Mouse (Mus musculus) midbrain, embryonic 12.5 days (tissue): Measurements from ENCODE around the gene Klhl22. TPM values are rescaled to one million over a fixed set of nuclear protein-coding genes. Genes with fewer than 3 reads are reported as not detected.

ENCODE experiments used
- ATAC-seq: fragments of 200-750 bp; cut with Nextera tagmentation; 2 replicates; pipeline ENCODE4 v1.8.0; 2017; ENCODE audit warnings: low read depth, moderate TSS enrichment, moderate library complexity; ENCODE audit not compliant: low FRiP score
- H3K27ac ChIP-seq: fragments of 300-500 bp; sonication (generic); replicated peaks from 2 replicates; pipeline ENCODE4 v1.5.1; 2016; ENCODE audit warnings: mild to moderate bottlenecking
- H3K27me3 ChIP-seq: fragments of 300-500 bp; sonication (generic); 2 replicates; pipeline ENCODE4 v1.6.1; 2016; ENCODE audit warnings: mild to moderate bottlenecking
- H3K36me3 ChIP-seq: fragments of 300-500 bp; sonication (generic); 2 replicates; pipeline ENCODE4 v1.6.1; 2016
- H3K4me1 ChIP-seq: fragments of 300-500 bp; sonication (generic); 2 replicates; pipeline ENCODE4 v1.6.1; 2016
- H3K4me2 ChIP-seq: fragments of 300-500 bp; sonication (generic); replicated peaks from 2 replicates; pipeline ENCODE4 v1.6.1; 2016; ENCODE audit warnings: mild to moderate bottlenecking, moderate library complexity
- H3K4me3 ChIP-seq: fragments of 300-500 bp; sonication (generic); 2 replicates; pipeline ENCODE4 v1.5.1; 2016; ENCODE audit warnings: mild to moderate bottlenecking
- H3K9ac ChIP-seq: fragments of 300-500 bp; sonication (generic); replicated peaks from 2 replicates; pipeline ENCODE4 v1.6.1; 2016; ENCODE audit warnings: mild to moderate bottlenecking, moderate library complexity
- H3K9me3 ChIP-seq: fragments of 300-500 bp; sonication (generic); 2 replicates; pipeline ENCODE4 v1.6.1; 2016; ENCODE audit warnings: mild to moderate bottlenecking
- WGBS: fragments of 180-500 bp; shearing (Covaris S2); methylation state at CpG from one replicate; pipeline ENCODE4 v1.1.7; 2016; 5-methylcytosine and 5-hydroxymethylcytosine counted together
- polyA plus RNA-seq: library from polyadenylated mRNA; unstranded; fragments of >200 nt; fragmentation: Nextera tagmentation; extraction: Ambion mirVana; gene quantifications from 2 replicates; pipeline ENCODE4 v1.2.1, GENCODE M21; 2016

Klhl22 gene
- polyA plus RNA-seq, 1 experiment from 2014 or later: 57.9 TPM

GRCm38 (mm10) chr16:17759813-17760321 lies 449 bp downstream of the Klhl22 start:
- Histone ChIP-seq H3K9me3 (no peaks in the 10 kb centered on the region), H3K36me3 (peaks cover 8% of the 10 kb centered on the region), H3K4me1 (peaks cover 29% of the 10 kb centered on the region), H3K4me2 (peak overlapping the region; percentile 72), H3K9ac (peak overlapping the region; percentile 72), H3K27ac (peak overlapping the region; percentile 60), H3K27me3 (peaks cover 19% of the 10 kb centered on the region), H3K4me3 (peak overlapping the region; percentile 59)
- ATAC-seq: 0 out of 2 replicates have a peak, but pooled peaks have one; percentile 1
- WGBS: 3% methylated on average over 41 of the region's 54 CpGs

- Histone ChIP-seq H3K4me3 (peak overlapping the region; percentile 59), H3K4me2 (peak overlapping the region; percentile 72), H3K9ac (no peak overlapping the region), H3K9me3 (no peaks in the 10 kb centered on the region), H3K27ac (no peak overlapping the region), H3K4me1 (peaks cover 29% of the 10 kb centered on the region), H3K27me3 (peaks cover 19% of the 10 kb centered on the region), H3K36me3 (peaks cover 14% of the 10 kb centered on the region)
- WGBS: 43% methylated on average over 8 of the region's 8 CpGs
- ATAC-seq: no peak
Measured at GRCm38 (mm10) chr16:17760657-17761056, 1.2 kb downstream of the Klhl22 start.

GRCm38 (mm10) chr16:17761074-17761473 lies 1.7 kb downstream of the Klhl22 start:
- Histone ChIP-seq H3K4me1 (peaks cover 29% of the 10 kb centered on the region), H3K27me3 (peaks cover 19% of the 10 kb centered on the region), H3K4me3 (no peak overlapping the region), H3K9ac (no peak overlapping the region), H3K36me3 (peaks cover 19% of the 10 kb centered on the region), H3K9me3 (no peaks in the 10 kb centered on the region), H3K4me2 (no peak overlapping the region), H3K27ac (no peak overlapping the region)
- 91% methylated on average over 1 of the region's 1 CpGs for WGBS
- no peak for ATAC-seq

DNA sequence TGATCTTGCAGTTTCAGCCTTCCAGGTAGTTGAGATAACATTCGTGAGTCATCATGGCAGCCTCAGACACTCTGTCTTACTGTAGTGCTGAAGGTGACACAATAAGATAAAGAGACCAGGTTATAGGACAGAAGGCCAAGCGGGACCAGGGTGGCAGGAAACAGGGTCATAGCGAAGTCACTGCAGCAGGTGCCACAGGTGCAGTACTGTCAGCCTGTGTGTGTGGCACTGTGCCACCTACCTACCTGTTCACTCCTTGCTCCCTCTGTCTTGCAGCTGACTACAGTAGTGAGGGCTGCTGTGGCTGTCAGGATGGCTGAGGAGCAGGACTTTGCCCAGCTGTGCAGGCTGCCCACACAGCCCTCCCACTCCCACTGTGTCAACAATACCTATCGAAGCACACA lies 4.7 kb downstream of the Klhl22 start:
- Histone ChIP-seq H3K4me3 (no peak overlapping the region), H3K9me3 (no peaks in the 10 kb centered on the region), H3K36me3 (peaks cover 43% of the 10 kb centered on the region), H3K4me1 (peaks cover 24% of the 10 kb centered on the region), H3K27me3 (no peaks in the 10 kb centered on the region), H3K27ac (no peak overlapping the region), H3K4me2 (no peak overlapping the region), H3K9ac (no peak overlapping the region)
- WGBS: 85% methylated on average over 4 of the region's 4 CpGs
- ATAC-seq: no peak

DNA sequence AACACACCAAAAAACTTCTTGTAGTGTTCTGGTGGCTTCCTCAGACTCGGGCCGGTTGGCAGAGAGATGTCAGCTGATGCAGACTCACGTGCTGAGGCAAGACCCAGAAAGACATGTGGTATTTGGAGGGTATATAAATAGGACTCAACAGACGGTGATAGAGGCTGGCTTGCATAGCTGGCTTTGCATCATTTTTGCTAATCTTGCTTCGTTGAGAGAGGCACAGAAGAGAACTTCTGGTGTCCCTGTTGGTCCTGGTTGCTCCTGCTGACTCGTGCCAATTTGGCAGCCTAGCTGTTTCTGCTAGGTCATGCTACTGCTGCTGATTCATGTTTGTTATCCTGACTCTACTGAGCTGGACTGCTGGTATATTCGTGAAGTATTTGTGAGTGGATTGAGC lies 9.4 kb downstream of the Klhl22 start:
- Histone ChIP-seq H3K27ac (no peak overlapping the region), H3K9ac (no peak overlapping the region), H3K36me3 (peaks cover 64% of the 10 kb centered on the region), H3K27me3 (no peaks in the 10 kb centered on the region), H3K9me3 (no peaks in the 10 kb centered on the region), H3K4me1 (no peaks in the 10 kb centered on the region), H3K4me3 (no peak overlapping the region), H3K4me2 (no peak overlapping the region)
- 90% methylated on average over 7 of the region's 7 CpGs for WGBS
- no peak for ATAC-seq

- H3K4me1 ChIP-seq: no peaks in the 10 kb centered on the region
- peaks cover 51% of the 10 kb centered on the region for H3K36me3 ChIP-seq
- WGBS: 83% methylated on average over 4 of the region's 4 CpGs
- no peak overlapping the region for H3K4me3 ChIP-seq
- H3K4me2 ChIP-seq: no peak overlapping the region
- no peaks in the 10 kb centered on the region for H3K27me3 ChIP-seq
- no peak overlapping the region for H3K9ac ChIP-seq
- no peak overlapping the region for H3K27ac ChIP-seq
- no peak for ATAC-seq
- H3K9me3 ChIP-seq: no peaks in the 10 kb centered on the region
Measured at GRCm38 (mm10) chr16:17771117-17771865, 11.9 kb downstream of the Klhl22 start.

- Histone ChIP-seq H3K4me3 (no peak overlapping the region), H3K9ac (no peak overlapping the region), H3K9me3 (no peaks in the 10 kb centered on the region), H3K4me1 (no peaks in the 10 kb centered on the region), H3K27me3 (no peaks in the 10 kb centered on the region), H3K36me3 (peaks cover 60% of the 10 kb centered on the region), H3K4me2 (no peak overlapping the region), H3K27ac (no peak overlapping the region)
- ATAC-seq: no peak
- 66% methylated on average over 11 of the region's 11 CpGs for WGBS
Measured at GRCm38 (mm10) chr16:17776828-17777227, 17.4 kb downstream of the Klhl22 start.

- H3K9ac ChIP-seq: no peak overlapping the region
- no peak overlapping the region for H3K27ac ChIP-seq
- no peak for ATAC-seq
- no peaks in the 10 kb centered on the region for H3K4me1 ChIP-seq
- H3K36me3 ChIP-seq: peaks cover 50% of the 10 kb centered on the region
- H3K4me2 ChIP-seq: no peak overlapping the region
- no peak overlapping the region for H3K4me3 ChIP-seq
- H3K9me3 ChIP-seq: no peaks in the 10 kb centered on the region
- 89% methylated on average over 4 of the region's 4 CpGs for WGBS
- no peaks in the 10 kb centered on the region for H3K27me3 ChIP-seq
Measured at GRCm38 (mm10) chr16:17778223-17778622, 18.8 kb downstream of the Klhl22 start.

- peaks cover 60% of the 10 kb centered on the region for H3K36me3 ChIP-seq
- H3K27me3 ChIP-seq: no peaks in the 10 kb centered on the region
- no peak overlapping the region for H3K9ac ChIP-seq
- H3K4me3 ChIP-seq: no peak overlapping the region
- H3K4me1 ChIP-seq: no peaks in the 10 kb centered on the region
- H3K9me3 ChIP-seq: no peaks in the 10 kb centered on the region
- ATAC-seq: no peak
- H3K27ac ChIP-seq: no peak overlapping the region
- WGBS: 91% methylated on average over 1 of the region's 1 CpGs
- H3K4me2 ChIP-seq: no peak overlapping the region
Measured at GRCm38 (mm10) chr16:17779692-17780091, 20.3 kb downstream of the Klhl22 start.

- no peak for ATAC-seq
- no peak overlapping the region for H3K4me2 ChIP-seq
- H3K27me3 ChIP-seq: no peaks in the 10 kb centered on the region
- no peaks in the 10 kb centered on the region for H3K4me1 ChIP-seq
- H3K9ac ChIP-seq: no peak overlapping the region
- H3K4me3 ChIP-seq: no peak overlapping the region
- no peaks in the 10 kb centered on the region for H3K9me3 ChIP-seq
- H3K27ac ChIP-seq: no peak overlapping the region
- 67% methylated on average over 3 of the region's 3 CpGs for WGBS
- peaks cover 76% of the 10 kb centered on the region for H3K36me3 ChIP-seq
Measured at GRCm38 (mm10) chr16:17785337-17785736, 25.9 kb downstream of the Klhl22 start.

- ATAC-seq: no peak
- Histone ChIP-seq H3K4me3 (no peak overlapping the region), H3K9ac (no peak overlapping the region), H3K36me3 (peaks cover 50% of the 10 kb centered on the region), H3K4me2 (no peak overlapping the region), H3K27ac (no peak overlapping the region), H3K27me3 (peaks cover 38% of the 10 kb centered on the region), H3K9me3 (no peaks in the 10 kb centered on the region), H3K4me1 (peaks cover 12% of the 10 kb centered on the region)
- WGBS: 68% methylated on average over 3 of the region's 3 CpGs
Measured at GRCm38 (mm10) chr16:17792728-17793127, 33.3 kb downstream of the Klhl22 start.

- H3K4me1 ChIP-seq: peaks cover 22% of the 10 kb centered on the region
- H3K27me3 ChIP-seq: peaks cover 51% of the 10 kb centered on the region
- 92% methylated on average over 4 of the region's 4 CpGs for WGBS
- H3K27ac ChIP-seq: no peak overlapping the region
- no peaks in the 10 kb centered on the region for H3K9me3 ChIP-seq
- no peak for ATAC-seq
- H3K4me3 ChIP-seq: no peak overlapping the region
- no peak overlapping the region for H3K9ac ChIP-seq
- H3K4me2 ChIP-seq: no peak overlapping the region
- H3K36me3 ChIP-seq: peaks cover 37% of the 10 kb centered on the region
Measured at GRCm38 (mm10) chr16:17794047-17794446, 34.6 kb downstream of the Klhl22 start.
